Mouse (Mus musculus): ENCODE data around the gene Ly86. TPM values are rescaled to one million over a fixed set of nuclear protein-coding genes. Genes with fewer than 3 reads are reported as not detected.

Gene Ly86
- polyA plus RNA-seq, 2 experiments from 2014 or later = 2.6 to 10.2 TPM

DNA sequence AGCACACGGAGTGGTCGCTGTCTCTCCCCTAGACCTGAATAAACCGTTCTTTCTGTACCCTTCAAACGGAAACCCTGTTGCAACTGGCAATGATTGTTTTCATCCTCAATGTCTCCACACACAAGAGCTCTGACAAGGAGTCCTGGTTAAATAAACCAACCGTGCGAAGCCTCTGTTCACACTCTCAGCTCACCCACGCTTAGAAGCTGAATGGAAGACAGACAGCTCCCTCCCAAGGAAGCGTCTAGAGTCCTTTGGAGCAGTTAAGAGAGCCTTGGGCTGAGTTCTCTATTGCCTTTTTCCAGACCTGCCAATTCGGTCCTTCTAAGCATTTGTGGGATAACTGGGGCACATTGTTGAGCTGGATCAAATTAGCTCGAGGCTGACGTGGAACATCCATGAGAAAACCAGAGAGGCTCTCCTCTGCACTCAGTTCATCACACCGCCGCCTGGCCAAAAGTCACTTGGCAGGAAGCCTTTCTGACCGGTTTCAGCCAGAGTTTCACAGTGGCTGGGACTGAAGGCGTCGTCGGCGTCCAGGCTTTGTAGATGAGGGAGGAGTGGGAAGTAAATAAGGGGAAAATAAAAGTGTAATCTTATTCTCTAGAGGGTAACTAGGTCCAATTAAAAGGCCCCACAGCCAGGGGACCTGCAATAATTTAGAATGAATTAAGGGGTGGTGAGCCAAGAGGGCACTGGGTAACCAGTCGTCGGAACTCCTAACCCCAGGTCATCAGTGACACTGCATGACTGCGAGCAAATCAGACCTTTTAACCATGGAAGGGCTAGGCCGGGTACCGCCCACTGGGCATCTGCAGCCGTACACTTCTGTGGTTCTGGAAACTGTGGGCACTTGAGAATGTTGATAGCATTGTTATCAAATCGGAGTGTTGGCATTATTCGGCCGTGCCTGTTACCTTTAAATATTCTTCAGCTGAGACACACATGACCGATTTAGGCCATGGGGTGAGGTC lies 115.2 kb downstream of the Ly86 start:
- ATAC-seq = no peak

DNA sequence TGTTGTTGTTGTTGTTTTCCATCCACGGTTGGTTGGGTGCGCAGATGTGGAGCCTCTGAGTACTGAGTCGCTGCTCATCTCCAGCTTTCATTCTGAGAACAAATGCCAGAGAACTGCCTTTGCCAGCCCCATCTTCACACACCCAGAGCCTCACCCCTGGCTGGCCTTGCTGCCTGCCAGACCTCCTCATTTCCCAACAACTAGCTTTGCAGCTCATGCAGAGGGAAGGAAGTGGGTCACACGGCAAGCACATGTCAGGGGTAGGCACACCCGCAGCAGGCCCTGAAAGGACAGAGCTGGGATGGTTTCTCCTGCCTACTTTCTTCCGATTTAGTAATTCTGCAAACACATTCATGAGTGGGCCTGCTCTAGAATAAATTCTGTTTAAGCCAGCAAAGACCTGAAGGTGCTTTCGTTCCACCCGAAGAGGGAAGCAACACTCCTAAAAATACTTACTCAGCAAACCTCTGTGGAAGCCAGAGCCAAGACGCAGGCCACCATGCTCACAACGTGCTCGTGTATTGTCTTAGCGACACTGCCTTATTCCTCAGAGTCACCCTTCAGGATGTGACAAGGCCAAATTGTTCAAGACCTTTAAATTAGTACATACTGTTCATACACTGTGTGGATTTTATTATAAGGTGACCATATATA lies 117.2 kb downstream of the Ly86 start:
- ATAC-seq = no peak

DNA sequence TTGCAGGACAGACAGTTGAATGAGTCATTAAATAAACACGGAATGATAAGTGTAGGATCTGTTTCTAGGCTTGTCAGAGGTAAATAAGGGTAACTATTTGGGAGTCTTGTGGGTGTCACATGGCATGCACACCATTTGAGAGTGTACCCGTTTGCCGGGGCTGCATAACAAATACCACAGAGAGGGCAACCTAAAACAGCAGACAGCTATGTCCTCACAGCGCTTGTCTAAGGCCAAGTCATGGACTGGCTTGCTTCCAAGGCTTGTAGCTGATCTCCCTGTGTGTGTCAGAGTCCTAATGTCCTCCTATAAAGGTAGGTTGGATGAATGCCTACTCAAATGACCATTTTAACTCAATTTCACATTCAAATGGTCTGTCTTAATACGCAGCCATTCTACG lies 120.7 kb downstream of the Ly86 start:
- ATAC-seq = no peak

DNA sequence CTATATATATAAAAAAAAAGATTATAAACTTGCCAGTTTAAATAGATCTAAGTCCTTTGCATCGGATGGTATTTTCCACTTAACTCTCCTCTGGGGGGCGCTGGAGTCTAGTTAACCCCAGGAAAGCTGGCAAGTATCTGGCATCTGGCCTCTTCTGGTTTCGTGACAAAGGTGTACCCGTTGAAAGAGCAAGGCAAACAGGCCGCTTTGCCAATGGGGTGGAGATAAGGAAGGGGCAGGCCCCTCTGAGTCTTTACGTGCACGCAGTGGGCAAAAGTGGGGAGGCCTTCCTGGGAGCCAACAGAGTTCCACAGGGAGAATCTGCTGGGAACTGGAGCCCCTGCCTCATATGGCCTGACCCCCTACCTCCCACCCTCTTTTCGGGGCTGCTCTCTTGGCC lies 122.8 kb downstream of the Ly86 start:
- no peak for ATAC-seq

Data from CD4-positive, CD25-positive, alpha-beta regulatory T cell, adult 4 months (primary cell).